Mouse (Mus musculus): Measurements from ENCODE around the gene Sytl3. TPM values are rescaled to one million over a fixed set of nuclear protein-coding genes. Genes with fewer than 3 reads are reported as not detected.
"Not testable (repeated sequence)": the region's sequence is repeated elsewhere in the genome, so short reads cannot be mapped to it uniquely, and the experiment has no call there.

Sytl3 gene
- polyA plus RNA-seq, 1 experiment from 2014 or later: 0.46 TPM

- peak; percentile 95 for ATAC-seq (ENCODE audit: low FRiP score)
- Histone ChIP-seq H3K4me3 (peak overlapping the region; percentile 44), H3K27ac (peak overlapping the region; percentile 83), H3K9ac (peak overlapping the region; percentile 62), H3K4me2 (replicated peaks) (peak overlapping the region; percentile 45)
- not testable (repeated sequence) for H3K36me3 ChIP-seq; H3K4me1 ChIP-seq; H3K9me3 ChIP-seq (replicated peaks); H3K27me3 ChIP-seq
- WGBS: under 1% methylated on average over 36 of the region's 36 CpGs
These were observed 3.8 kb upstream of the Sytl3 start for GRCm38 (mm10) chr17:6655087-6655511.

- peak; percentile 94 for ATAC-seq (ENCODE audit: low FRiP score)
- Histone ChIP-seq H3K27ac (peak within 1 kb of the TSS; percentile 83), H3K4me2 (replicated peaks) (peak within 1 kb of the TSS; percentile 45), H3K9ac (peak within 1 kb of the TSS; percentile 62), H3K4me3 (peak within 1 kb of the TSS; percentile 44)
- not testable (repeated sequence) for H3K9me3 ChIP-seq (replicated peaks); H3K4me1 ChIP-seq; H3K27me3 ChIP-seq; H3K36me3 ChIP-seq
- WGBS: 3% methylated on average over 24 of the region's 33 CpGs
These were observed 3.2 kb upstream of the Sytl3 start, which contains the start of gene Dynlt1f for GRCm38 (mm10) chr17:6655567-6656281. TSS of gene Dynlt1f (minus strand) at chr17:6655900.

GRCm38 (mm10) chr17:6656471-6656870, 2.4 kb upstream of the Sytl3 start:
- not testable (repeated sequence) for H3K9me3 ChIP-seq (replicated peaks); H3K9ac ChIP-seq; H3K27me3 ChIP-seq; ATAC-seq (ENCODE audit: low FRiP score); H3K4me3 ChIP-seq; H3K27ac ChIP-seq; H3K4me1 ChIP-seq; H3K36me3 ChIP-seq; H3K4me2 ChIP-seq (replicated peaks)
- 96% methylated on average over 1 of the region's 3 CpGs for WGBS

- not testable (repeated sequence) for H3K27ac ChIP-seq; H3K9me3 ChIP-seq (replicated peaks); H3K4me3 ChIP-seq; ATAC-seq (ENCODE audit: low FRiP score); H3K4me1 ChIP-seq; H3K36me3 ChIP-seq; H3K4me2 ChIP-seq (replicated peaks); H3K27me3 ChIP-seq; H3K9ac ChIP-seq
- 72% methylated on average over 6 of the region's 6 CpGs for WGBS
These were observed 1.7 kb downstream of the Sytl3 start for GRCm38 (mm10) chr17:6660589-6660988.

GRCm38 (mm10) chr17:6661093-6661816, 2.4 kb downstream of the Sytl3 start:
- H3K4me1 ChIP-seq; H3K27me3 ChIP-seq; H3K36me3 ChIP-seq; H3K9me3 ChIP-seq (replicated peaks); H3K9ac ChIP-seq; H3K27ac ChIP-seq; H3K4me3 ChIP-seq; H3K4me2 ChIP-seq (replicated peaks): not testable (repeated sequence)
- WGBS: 37% methylated on average over 9 of the region's 11 CpGs
- ATAC-seq (ENCODE audit: low FRiP score): 0 out of 2 replicates have a peak, but pooled peaks have one; percentile 16

- 49% methylated on average over 3 of the region's 3 CpGs for WGBS
These were observed 3.9 kb downstream of the Sytl3 start for GRCm38 (mm10) chr17:6662840-6663239.

GRCm38 (mm10) chr17:6665389-6665788, 6.5 kb downstream of the Sytl3 start:
- not testable (repeated sequence) for H3K27me3 ChIP-seq; H3K9me3 ChIP-seq (replicated peaks); H3K4me1 ChIP-seq; H3K9ac ChIP-seq; H3K36me3 ChIP-seq; ATAC-seq (ENCODE audit: low FRiP score); H3K27ac ChIP-seq; H3K4me3 ChIP-seq; H3K4me2 ChIP-seq (replicated peaks)
- 95% methylated on average over 4 of the region's 5 CpGs for WGBS

More at GRCm38 (mm10) chr17:6662840-6663239, 3.9 kb downstream of the Sytl3 start:
- not testable (repeated sequence) for H3K27me3 ChIP-seq; H3K27ac ChIP-seq; ATAC-seq (ENCODE audit: low FRiP score); H3K9me3 ChIP-seq (replicated peaks); H3K36me3 ChIP-seq; H3K4me1 ChIP-seq; H3K9ac ChIP-seq; H3K4me2 ChIP-seq (replicated peaks); H3K4me3 ChIP-seq

- not testable (repeated sequence) for H3K36me3 ChIP-seq; H3K4me3 ChIP-seq; H3K27me3 ChIP-seq; H3K4me1 ChIP-seq; ATAC-seq (ENCODE audit: low FRiP score); H3K9ac ChIP-seq; H3K4me2 ChIP-seq (replicated peaks); H3K27ac ChIP-seq; H3K9me3 ChIP-seq (replicated peaks)
- WGBS: no CpG with 5 or more reads among the region's 6 CpGs
These were observed 9.6 kb downstream of the Sytl3 start for GRCm38 (mm10) chr17:6668522-6668921.

DNA sequence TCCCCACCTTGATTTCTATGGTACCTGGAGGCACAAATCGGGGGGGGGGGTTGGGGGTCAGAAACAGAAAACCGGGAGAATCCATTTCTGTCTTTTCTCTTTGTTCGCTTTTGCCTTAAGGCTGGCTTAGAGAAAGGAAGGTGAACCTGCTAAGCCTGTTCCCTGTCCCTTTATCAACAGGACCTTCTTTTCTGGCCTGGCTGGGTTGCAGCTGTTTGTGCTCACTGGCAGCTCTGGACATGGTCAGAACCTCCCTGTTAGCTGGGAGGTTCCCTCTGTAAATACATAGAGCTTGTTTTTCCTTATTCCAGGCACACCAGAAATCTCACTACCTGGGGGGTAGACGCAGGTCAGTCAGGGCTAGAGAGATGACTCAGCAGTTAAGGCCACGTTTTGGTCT, 15.4 kb downstream of the Sytl3 start:
- not testable (repeated sequence) for H3K4me1 ChIP-seq; H3K4me2 ChIP-seq (replicated peaks); H3K27ac ChIP-seq; H3K9me3 ChIP-seq (replicated peaks); H3K9ac ChIP-seq; H3K4me3 ChIP-seq; H3K36me3 ChIP-seq; H3K27me3 ChIP-seq; ATAC-seq (ENCODE audit: low FRiP score)
- WGBS: 55% methylated on average over 5 of the region's 5 CpGs

DNA sequence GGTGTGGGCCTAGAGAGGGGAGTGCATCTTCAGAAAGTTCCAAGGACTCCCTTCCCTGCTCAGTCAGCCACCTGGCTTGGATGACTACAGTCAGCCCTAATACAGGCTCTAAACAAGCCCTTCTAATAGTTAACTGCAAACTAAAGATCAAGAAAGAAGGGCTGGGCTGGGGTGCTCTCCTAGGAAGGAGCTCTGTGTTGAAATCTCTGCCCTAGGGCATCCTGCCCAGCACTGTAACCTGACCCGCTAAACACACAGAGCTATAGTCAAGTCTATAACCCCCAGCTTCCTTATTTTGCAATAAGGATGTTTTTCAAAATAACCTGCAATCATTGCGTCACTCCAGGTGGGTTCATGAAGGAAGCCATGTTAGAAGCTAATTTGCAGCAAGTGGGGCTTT, 19.2 kb downstream of the Sytl3 start:
- H3K9me3 ChIP-seq (replicated peaks); ATAC-seq (ENCODE audit: low FRiP score); H3K9ac ChIP-seq; H3K27ac ChIP-seq; H3K4me1 ChIP-seq; H3K36me3 ChIP-seq; H3K4me2 ChIP-seq (replicated peaks); H3K27me3 ChIP-seq; H3K4me3 ChIP-seq: not testable (repeated sequence)
- 67% methylated on average over 1 of the region's 2 CpGs for WGBS

GRCm38 (mm10) chr17:6681721-6682120, 22.8 kb downstream of the Sytl3 start:
- H3K4me3 ChIP-seq; H3K4me2 ChIP-seq (replicated peaks); ATAC-seq (ENCODE audit: low FRiP score); H3K36me3 ChIP-seq; H3K27ac ChIP-seq; H3K9me3 ChIP-seq (replicated peaks); H3K9ac ChIP-seq; H3K27me3 ChIP-seq; H3K4me1 ChIP-seq: not testable (repeated sequence)
- WGBS: 81% methylated on average over 4 of the region's 4 CpGs

GRCm38 (mm10) chr17:6683702-6684101, 24.8 kb downstream of the Sytl3 start:
- not testable (repeated sequence) for H3K36me3 ChIP-seq; H3K4me2 ChIP-seq (replicated peaks); H3K9me3 ChIP-seq (replicated peaks); ATAC-seq (ENCODE audit: low FRiP score); H3K27ac ChIP-seq; H3K4me3 ChIP-seq; H3K4me1 ChIP-seq; H3K9ac ChIP-seq; H3K27me3 ChIP-seq
- 100% methylated on average over 1 of the region's 5 CpGs for WGBS
